Mouse (Mus musculus) ovary, postnatal 36 days (tissue): Measurements from ENCODE around the gene Myo1a.
"Not testable (repeated sequence)": the region's sequence is repeated elsewhere in the genome, so short reads cannot be mapped to it uniquely, and the experiment has no call there.

Source experiments
- DNase-seq: peaks from one replicate; pipeline ENCODE4 v3.0.0; 2022; ENCODE audit warnings: low spot score, mixed read lengths

Gene Myo1a

DNA sequence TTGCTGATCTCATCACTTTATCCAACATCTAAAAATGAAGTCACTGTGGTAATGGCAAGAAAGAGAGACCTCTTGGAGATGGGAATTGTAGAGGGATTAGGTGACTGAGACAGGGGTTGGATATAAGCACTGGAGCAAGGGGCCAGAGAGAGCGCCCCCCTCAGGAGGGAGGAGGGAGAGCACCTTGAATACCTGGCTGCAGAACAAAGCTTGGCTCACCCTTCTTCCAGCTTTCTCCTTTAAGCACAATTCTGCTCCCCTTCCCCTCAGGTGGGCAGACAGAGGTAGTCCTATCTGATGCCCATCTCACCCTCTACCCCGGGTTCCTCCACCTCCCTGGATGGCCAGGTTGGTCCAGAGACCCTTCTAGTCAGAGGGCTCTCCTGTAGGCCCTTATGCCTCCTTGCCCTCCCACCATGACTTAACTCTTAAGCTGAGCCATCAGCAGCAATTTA lies at the start of gene Myo1a:
Gene Myo1a (plus strand): TSS at position 405 of the 455 bp plus-strand sequence.
- DNase-seq, result no peak

DNA sequence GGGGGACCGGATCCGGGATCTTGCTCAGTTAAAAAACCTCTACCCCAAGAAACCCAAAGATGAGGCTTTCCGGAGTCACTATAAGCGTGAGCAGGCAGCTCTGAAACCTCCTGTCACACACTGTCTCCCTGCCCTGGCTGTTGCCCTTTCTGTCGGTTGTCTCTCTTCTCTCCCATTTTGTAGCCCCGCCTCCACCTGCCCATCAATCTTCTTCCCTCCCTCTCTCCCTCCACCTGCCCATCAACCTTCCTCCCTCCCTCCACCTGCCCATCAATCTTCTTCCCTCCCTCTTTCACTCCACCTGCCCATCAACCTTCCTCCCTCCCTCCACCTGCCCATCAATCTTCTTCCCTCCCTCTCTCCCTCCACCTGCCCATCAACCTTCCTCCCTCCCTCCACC lies 47.4 kb upstream of the Myo1a start:
- not testable (repeated sequence) for DNase-seq

DNA sequence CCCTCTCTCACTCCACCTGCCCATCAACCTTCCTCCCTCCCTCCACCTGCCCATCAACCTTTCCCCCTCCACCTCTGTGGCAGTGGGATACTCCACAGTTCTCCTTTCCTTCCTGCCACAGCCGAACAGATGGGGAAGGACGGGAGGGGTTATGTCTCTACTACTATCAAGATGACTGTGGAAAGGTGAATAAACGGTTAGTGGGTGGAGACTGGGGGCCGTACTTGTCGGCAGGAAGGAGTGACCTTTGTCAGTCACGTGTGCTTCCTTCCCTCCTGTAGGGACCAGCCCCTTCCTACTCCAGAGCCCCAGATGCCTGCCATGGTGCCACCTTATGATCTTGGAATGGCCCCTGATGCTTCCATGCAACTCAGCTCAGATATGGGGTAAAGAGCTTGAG lies 46.9 kb upstream of the Myo1a start:
- DNase-seq, result no peak

DNA sequence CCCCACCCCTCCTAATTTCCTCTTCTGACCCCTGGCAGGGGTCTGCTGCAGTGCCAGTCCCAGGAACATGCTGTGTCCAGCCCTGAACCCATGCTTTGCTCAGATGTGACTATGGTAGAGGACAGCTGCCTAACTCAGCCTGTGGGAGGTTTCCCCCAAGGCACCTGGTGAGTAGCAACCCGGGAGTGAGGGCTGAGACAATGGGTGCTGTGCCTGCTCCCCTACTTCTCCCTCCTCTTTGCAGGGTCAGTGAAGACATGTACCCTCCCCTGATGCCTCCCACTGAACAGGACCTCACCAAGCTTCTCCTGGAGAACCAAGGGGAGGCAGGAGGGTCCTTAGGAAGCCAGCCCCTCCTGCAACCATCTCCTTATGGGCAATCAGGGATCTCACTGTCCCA lies 45.4 kb upstream of the Myo1a start:
- DNase-seq, result no peak

DNA sequence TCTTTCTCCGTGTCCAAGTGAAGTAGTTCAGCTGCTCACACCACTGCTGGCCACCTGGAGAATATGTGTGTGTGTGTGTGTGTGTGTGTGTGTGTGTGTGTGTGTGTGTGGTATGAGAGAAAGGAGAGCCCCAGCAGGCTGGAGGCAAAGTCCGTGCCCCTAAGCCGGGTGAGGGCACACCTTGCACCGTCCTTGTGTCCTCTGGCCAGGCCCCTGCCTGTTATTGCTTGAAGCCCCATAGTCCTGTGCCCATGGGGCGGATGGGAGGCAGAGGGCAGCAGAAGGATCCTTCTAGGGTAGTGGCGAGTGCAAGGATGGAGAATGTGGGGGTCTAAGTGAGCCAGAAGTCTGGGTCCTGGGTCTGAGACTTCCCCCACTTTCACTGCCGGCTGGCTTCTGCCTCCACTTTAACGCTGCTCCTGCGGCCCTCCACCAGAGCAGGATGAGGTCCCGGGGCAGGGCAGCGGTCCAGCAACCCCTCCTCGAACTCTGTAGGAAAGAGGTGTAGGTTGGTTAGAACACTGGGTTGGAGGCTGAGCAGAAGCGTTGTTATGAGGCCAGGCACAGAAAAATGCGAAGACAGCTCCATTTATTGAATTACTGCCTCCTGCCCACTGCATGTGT lies 43.6 kb upstream of the Myo1a start:
- DNase-seq, result peak; percentile 34

DNA sequence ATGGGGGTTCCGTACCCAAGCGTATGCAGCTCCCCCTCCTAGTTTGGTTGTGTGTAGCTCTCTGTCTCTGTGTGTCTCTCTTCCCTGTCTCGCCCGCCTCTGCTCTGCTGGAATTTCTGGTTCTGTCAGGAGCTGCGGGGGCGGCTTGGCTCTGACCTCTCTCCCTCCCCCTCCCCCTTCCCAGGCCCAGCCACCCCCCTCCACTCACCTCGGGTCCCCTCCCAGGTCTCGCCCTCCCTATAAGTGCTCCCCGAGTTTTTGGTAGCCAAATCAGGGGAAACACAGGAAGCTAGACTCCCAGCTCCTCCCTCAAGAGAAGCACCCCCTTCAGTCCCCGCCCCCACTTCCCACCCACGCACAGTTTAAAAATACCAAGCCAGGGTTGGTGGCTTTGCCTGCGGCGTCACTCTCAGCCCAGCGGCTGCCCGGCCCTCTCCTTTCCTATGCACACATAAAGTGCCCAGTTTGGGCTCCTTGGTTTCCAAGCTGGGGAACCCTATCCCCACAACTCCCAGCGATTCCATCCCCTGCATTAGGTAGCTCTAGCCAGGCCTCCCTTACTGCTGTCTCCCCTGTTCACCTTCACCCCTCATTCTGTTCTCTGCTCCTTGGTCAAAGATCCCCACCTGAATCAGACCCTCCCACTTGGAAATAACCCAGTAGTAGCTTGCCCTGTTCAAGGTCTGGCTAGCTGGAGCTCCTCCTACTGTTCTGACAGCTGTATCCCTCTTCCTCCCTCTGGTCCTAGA lies 42.9 kb upstream of the Myo1a start:
- DNase-seq, result peak; percentile 70

DNA sequence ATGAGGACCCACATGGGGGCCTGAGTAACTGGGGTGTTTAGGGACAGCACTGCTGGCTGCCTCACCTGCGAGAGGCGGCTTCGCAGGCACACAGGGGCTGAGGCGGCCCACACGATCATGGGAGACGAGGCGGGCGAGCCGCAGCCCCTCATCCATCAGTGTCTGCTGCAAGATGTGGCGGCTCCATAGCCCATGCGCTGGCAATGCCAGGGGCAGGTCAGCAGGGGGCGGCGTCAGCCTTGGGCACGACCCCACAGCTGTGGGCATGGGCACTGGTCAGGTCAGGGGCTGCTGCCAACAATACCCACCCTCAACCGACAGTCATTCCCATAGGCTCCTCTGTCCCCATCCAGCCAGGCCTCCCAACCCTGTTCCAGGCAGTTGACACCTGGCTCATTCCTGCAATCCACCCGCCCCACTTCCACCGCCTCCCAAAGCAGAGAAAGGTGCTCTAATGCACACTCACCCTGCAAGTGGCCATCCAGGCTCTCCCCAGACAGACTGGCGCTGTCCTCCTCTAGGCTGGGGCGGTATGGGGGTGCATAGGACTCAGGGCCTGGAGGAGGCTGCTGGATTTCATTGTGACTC lies 42.2 kb upstream of the Myo1a start:
- DNase-seq, result peak; percentile 60

DNA sequence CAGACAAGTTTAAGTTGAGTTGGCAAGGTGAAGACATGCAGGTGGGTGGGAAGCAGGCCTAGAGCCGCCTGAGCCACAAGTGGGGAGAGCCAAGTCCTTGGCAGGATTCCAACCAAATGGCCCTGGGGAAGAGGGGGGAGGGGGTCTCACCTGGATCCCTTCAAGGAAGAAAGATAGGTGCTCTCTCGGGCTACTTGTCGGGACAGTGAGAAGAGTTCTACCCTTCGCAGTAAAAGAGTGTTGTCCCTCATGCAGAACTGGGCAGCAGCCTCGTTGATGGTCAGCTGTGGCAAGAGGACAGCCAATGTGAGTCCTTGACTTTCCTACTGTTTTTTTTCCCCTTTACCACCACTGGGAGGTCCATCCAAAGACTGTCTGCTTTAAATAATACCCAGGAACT lies 41.4 kb upstream of the Myo1a start:
- DNase-seq, result peak; percentile 10

DNA sequence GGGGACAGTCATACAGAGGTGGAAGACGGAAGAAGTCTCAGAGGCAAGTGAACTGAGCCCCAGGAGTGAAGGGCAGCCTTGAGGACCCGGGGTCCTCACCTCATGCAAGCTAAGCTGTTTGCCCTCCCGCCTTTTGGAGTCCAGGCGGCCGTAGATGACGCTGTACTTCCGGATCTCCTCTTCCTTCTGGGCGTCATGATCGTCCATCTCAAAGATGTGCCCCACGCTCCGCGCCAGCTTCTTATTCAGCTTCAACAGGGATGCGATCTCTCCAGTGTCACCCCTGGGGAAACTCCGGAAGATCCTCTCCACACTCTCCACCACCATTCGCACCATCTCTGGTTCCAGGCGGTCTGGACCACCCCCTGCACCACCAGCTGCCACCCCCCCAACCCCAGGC lies 40.8 kb upstream of the Myo1a start:
- peak; percentile 11 for DNase-seq

DNA sequence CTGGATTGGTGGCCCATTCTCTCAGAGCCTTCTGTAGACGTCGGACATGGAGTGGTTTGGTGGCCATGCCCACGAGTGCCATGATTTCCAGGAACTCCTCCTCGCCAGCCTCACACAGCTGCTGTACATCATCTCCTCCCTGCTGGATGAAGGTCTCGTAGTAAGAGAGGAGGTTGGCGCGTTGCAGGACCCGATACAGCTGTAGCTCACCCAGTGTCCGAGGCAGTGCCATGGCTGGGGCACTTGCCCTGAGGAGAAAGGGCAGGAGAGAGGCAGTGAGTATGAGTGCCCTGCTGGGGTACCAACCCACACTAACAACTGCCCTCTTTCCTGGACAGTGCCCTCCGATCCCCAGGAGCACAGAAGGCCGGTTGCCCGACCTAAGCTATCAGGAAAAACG lies 40.1 kb upstream of the Myo1a start:
- DNase-seq, result peak; percentile 12

DNA sequence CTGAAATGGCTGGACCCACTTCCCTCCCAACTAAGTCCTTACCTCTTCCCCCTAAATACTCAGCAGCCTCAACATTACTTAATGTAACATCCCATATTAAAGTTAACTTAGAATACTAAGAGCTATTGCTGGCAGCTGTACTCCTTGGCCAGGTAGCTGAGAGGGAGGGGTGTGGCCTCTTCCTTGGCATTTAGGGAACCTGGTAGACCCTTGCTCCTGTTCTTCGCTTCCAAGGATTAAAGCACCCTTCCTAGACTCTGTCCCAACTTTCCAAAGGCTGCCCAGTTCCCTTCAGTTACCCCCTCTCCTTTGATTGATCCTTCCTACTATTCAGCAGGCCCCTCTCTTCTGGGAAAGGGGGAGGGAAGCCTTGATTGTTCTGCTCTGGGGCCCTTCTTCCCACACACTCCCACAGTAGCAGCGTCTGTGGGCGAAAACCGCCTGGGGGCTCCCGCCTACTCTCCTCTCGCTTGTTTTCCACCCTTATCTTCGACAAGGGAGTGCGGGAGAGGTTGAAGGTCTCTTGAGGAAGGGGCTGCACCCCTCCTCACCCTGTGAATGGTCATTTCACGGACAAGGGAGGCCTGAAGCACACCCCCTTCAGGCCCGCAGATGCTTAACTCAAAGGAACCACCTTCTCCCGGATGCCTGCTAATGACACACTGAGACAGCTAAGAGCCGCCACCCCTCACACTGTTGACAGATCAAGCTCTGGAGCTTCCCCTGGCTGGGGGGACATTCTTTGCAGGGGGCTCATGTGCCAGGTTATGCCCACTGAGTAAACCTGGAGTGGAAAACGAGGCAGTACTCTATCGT lies 39.4 kb upstream of the Myo1a start:
- peak; percentile 36 for DNase-seq

DNA sequence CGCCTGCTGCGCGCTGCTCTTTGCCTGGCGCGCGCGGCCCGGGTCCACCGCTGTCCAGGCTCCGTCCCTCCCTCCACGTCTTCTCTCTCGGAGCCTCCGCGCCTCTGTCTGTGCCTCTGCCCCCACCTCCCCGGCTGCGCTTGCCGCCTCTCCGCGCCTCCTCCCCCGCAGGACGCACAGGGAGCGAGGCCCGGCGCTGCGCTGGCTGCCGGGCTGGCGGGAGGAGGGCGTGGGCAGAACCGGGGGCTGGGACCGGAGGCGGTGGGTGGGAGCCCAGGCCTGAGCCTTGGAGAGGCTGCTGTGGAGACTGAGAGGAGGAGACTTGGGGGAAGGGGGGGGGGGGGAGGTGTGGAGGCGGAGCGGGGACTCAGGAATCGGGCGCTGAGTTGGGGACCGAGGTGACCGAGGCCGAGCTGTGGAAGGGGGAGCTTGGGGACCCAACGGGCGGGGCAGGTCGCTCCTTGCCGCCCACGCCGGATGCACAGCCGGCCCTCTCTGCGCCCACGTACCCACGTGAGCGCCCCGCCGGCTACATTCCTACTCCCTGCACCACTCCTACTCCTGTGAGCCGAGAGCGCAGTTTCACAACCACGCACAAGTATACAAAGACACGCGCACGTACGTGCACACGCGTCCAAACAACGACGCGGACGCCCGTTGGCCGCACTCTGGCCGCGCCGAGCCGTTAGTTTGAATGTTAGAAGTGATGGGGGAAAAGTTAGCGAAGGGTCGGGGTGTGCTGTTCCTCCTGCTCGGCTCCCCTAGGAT lies 38.3 kb upstream of the Myo1a start, which contains the start of gene Nemp1:
Gene Nemp1 (plus strand): TSS at position 401 of the 768 bp plus-strand sequence.
- DNase-seq, result peak; percentile 92

DNA sequence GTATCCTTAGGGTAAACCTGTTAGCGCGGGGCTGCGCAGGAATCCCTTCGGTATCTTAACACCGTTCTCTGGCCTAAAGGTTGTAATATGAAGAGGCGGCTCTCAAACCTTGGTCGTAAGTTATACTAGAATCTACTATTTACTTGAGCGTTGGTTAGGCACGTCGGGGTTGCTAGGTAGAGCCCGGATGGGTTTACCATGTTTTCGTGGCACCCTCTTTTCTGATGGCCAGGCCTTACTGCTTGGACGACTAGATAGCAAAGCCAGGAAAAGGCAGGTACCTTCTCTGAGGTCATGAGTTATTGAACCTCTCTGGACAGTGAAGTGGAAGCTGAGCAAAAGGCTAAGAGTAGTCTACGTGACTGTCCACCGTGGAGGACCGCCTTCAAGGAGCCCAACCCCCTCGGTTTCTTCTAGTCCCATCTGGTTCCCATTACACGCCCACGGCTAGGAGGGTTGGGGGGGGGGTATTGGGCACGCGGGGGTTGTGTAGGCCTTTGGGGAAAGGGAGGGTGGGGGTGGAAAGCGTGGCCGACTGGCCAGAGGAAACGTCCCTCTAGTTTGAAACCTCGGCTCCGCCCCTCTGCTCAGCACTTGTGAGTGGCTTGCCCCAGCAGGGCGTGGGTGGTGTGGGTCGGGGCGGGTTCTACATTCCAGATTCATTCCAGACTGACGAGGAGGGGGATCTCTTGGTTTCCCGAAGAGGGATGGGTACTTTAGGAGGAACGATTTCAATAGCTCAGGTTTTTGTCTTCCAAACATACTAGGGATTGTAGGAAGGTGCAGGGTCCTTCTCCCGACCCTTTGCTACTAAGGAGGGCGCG lies 37.5 kb upstream of the Myo1a start:
- DNase-seq, result peak; percentile 84

DNA sequence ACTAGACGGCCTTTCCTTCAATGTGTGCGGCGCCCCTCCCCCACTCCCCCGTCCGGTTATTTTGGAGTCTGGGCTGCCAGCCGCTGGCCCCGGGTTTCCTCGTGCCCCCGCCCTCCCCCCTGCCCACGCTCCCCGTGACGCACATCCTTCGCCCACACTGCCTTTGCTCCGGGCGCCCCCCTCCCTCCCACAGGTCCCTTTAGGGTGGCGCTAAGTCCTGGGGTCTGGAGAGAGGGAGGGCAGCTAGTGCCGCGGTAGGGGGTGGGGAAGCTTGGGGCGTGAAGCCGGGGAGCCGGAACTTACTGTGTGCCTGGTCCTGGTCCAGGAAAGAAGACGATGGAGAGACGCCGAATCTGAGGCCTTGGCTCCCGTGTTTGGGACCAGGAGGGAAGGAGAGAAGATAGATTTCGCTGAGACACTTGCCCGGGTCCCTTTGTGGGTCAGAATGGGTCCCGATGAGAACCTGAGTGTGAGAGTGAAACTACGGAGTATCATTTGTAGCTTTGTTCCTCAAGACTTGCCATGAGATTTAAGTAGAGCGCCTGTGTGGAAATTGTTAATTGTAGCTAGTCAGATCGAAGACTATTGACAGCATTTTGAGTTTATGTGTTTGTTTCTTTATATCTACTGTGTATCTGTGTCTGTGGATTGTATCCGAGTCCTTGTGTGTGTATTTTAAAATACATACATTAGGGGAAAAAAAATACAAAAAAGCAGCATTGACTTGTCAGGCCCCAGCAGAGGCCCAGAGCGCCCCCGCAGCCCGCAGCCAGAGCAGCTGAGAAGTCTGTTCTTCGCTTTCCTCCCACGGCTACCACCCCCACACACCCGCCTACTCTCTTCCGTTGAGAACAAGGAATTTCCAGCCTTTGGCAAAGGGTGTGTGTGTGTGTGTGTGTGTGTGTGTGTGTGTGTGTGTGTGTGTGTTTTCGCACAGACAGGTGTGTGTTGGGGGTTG lies 36.6 kb upstream of the Myo1a start, which contains the start of gene Nab2:
Gene Nab2 (minus strand): TSS at position 476 of the 958 bp plus-strand sequence.
- DNase-seq, result peak; percentile 77

DNA sequence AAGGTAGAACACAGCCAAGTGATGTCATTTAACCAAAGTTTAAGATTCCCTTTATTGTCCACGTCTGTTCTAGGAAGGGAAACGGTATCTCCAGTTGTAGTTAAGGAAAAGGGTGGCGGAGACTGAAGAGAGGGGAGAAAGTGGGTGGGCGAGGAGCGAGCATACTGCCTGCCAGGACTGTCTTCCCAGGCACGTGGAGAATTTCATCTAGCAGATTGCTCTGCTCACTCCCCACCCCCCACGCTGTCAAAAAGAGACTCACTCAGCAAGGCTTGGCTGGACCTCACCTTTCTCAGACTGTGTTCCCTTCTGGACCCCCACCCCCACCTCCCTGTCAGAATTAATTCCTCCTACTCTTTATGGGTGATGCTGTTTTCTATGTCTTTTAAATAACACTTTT lies 35.8 kb upstream of the Myo1a start:
- DNase-seq, result peak; percentile 23

DNA sequence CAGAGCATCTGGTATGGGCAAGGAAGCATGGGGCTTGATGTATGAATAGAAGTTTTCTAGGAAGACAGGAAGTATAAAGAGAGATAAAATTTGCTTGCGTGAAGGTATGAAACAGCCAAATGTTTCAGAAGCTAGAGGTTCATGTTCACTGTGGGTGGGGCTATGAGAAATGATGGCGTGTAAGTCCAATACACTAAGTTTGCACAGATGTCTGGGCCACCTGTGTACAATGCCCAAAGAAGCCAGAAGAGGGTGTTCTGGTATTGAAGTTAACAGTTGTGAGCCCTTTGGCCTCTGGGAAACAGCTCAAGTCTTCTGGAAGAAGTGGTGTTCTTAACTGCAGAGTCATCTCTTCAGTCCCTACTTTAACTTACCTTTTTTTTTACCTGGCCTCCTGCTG lies 34.8 kb upstream of the Myo1a start:
- DNase-seq, result no peak

DNA sequence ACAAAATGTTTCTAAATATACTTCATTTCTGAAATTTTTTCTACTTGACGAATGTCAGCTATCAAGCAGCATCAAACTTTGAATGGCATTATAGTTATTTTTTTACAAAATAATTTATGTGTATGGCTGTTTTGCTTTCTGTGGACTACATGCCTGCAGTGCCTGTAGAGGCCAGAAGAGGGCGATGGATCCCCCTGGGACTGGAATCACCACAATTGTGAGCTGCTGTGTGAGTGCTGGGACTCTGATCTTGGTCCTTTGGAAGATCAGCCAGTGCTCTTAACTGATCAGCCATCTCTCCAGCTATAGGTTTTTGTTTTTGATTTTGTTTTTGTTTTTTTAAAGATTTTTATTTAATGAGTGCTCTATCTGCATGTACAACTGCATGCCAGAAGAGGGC lies 33.7 kb upstream of the Myo1a start:
- DNase-seq, result peak; percentile 15

DNA sequence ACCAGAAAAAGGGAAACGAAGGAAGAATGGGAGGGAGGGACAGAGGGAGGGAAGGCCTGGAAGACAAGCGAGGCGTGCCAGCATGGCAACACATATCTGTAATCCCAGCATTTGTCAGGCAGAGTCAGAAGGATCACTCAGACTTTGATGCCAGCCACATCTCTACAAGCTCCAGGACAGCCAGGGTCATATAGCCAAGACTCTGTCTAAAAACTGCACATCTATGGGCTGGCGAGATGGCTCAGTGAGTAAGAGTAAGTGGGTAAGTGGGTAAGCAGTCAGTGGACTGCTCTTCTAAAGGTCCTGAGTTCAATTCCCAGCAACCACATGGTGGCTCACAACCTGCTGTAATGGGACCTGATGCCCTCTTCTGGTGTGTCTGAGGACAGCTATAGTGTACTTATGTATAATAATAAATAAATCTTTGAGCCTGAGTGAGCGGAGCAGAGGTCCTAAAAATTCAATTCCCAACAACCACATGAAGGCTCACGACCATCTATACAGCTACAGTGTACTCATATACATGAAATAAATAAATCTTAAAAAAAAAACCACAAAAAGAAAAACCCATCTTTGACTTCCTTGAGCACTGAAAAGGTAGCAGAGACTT lies 30.8 kb upstream of the Myo1a start:
- DNase-seq, result no peak
